Mouse (Mus musculus) liver, embryonic 16.5 days (tissue): ENCODE data around the gene Zfp13. TPM values are rescaled to one million over a fixed set of nuclear protein-coding genes. Genes with fewer than 3 reads are reported as not detected.

Experiments used
- ATAC-seq: fragments of 200-750 bp; cut with Nextera tagmentation; 2 replicates; pipeline ENCODE4 v1.8.0; 2017; ENCODE audit warnings: low read depth, mild to moderate bottlenecking, moderate number of reproducible peaks, moderate library complexity
- H3K27ac ChIP-seq: fragments of 300-500 bp; sonication (generic); 2 replicates; pipeline ENCODE4 v1.5.1; 2014; ENCODE audit warnings: mild to moderate bottlenecking, low read length
- H3K27me3 ChIP-seq: fragments of 300-500 bp; sonication (generic); 2 replicates; pipeline ENCODE4 v1.6.1; 2014; ENCODE audit warnings: low read depth, low read length, mixed read lengths; ENCODE audit not compliant: control insufficient read depth, insufficient read depth
- H3K36me3 ChIP-seq: fragments of 300-500 bp; sonication (generic); 2 replicates; pipeline ENCODE4 v1.6.1; 2014; ENCODE audit warnings: mild to moderate bottlenecking; ENCODE audit not compliant: control insufficient read depth, insufficient read depth
- H3K4me1 ChIP-seq: fragments of 300-500 bp; sonication (generic); 2 replicates; pipeline ENCODE4 v1.6.1; 2014; ENCODE audit warnings: low read depth, low read length, mixed read lengths; ENCODE audit not compliant: control insufficient read depth
- H3K4me2 ChIP-seq: fragments of 300-500 bp; sonication (generic); 2 replicates; pipeline ENCODE4 v1.6.1; 2014; ENCODE audit warnings: low read depth, low read length, mixed read lengths
- H3K4me3 ChIP-seq: fragments of 300-500 bp; sonication (generic); 2 replicates; pipeline ENCODE4 v1.5.1; 2014; ENCODE audit warnings: low read depth, mild to moderate bottlenecking, low read length
- H3K9ac ChIP-seq: fragments of 300-500 bp; sonication (generic); 2 replicates; pipeline ENCODE4 v1.6.1; 2014; ENCODE audit warnings: low read depth, low read length
- H3K9me3 ChIP-seq: fragments of 300-500 bp; sonication (generic); replicated peaks from 2 replicates; pipeline ENCODE4 v1.6.1; 2016; ENCODE audit warnings: low read length; ENCODE audit not compliant: control insufficient read depth
- WGBS: fragments of 180-500 bp; shearing (Covaris S2); extraction: QIAGEN DNeasy Blood & Tissue Kit; methylation state at CpG from one replicate; pipeline ENCODE4 v1.1.7; 2014; ENCODE audit not compliant: insufficient replicate concordance; 5-methylcytosine and 5-hydroxymethylcytosine counted together
- polyA plus RNA-seq: library from polyadenylated mRNA; unstranded; fragments of >200 nt; fragmentation: Nextera tagmentation; extraction: Ambion mirVana; gene quantifications from 2 replicates; pipeline ENCODE4 v1.2.1, GENCODE M21; 2015

The Zfp13 gene
- 1.3 and 1.6 TPM in 2 replicates for polyA plus RNA-seq

- Histone ChIP-seq H3K27me3 (no peaks in the 10 kb centered on the region), H3K4me2 (peak within 1 kb of the TSS; percentile 80), H3K27ac (peak within 1 kb of the TSS; percentile 89), H3K9me3 (no peaks in the 10 kb centered on the region), H3K9ac (peak within 1 kb of the TSS; percentile 69), H3K36me3 (no peaks in the 10 kb centered on the region), H3K4me1 (peaks cover 9% of the 10 kb centered on the region), H3K4me3 (peak within 1 kb of the TSS; percentile 62)
- ATAC-seq = peak; percentile 94
- 2% methylated on average over 31 of the region's 31 CpGs for WGBS
Observed at GRCm38 (mm10) chr17:23598582-23599552, at the start of gene Zfp13. Zfp13 (minus strand) TSS chr17:23599487.

- H3K9me3 ChIP-seq = no peaks in the 10 kb centered on the region
- no peak overlapping the region for H3K4me3 ChIP-seq
- peaks cover 25% of the 10 kb centered on the region for H3K27me3 ChIP-seq
- H3K36me3 ChIP-seq = no peaks in the 10 kb centered on the region
- 42% methylated on average over 10 of the region's 10 CpGs for WGBS
- H3K27ac ChIP-seq = no peak overlapping the region
- no peak overlapping the region for H3K4me2 ChIP-seq
- no peak for ATAC-seq
- H3K9ac ChIP-seq = no peak overlapping the region
- H3K4me1 ChIP-seq = no peaks in the 10 kb centered on the region; the same call in 1 of the 2 replicates
Observed at GRCm38 (mm10) chr17:23645894-23646293, 46.6 kb upstream of the Zfp13 start.

GRCm38 (mm10) chr17:23644613-23645495 lies 45.6 kb upstream of the Zfp13 start, which contains the start of gene Mmp25:
Mmp25 (minus strand) TSS chr17:23645277.
- peak within 1 kb of the TSS; percentile 47 for H3K4me3 ChIP-seq
- no peaks in the 10 kb centered on the region for H3K36me3 ChIP-seq
- H3K27me3 ChIP-seq = peaks cover 25% of the 10 kb centered on the region
- 0 out of 2 replicates have a peak, but pooled peaks have one; percentile 3 for ATAC-seq
- no peak within 1 kb of the TSS for H3K9ac ChIP-seq
- 1% methylated on average over 58 of the region's 58 CpGs for WGBS
- no peaks in the 10 kb centered on the region for H3K9me3 ChIP-seq
- H3K4me2 ChIP-seq = peak within 1 kb of the TSS; percentile 51
- no peak within 1 kb of the TSS for H3K27ac ChIP-seq
- no peaks in the 10 kb centered on the region; the same call in 1 of the 2 replicates for H3K4me1 ChIP-seq

- H3K4me2 ChIP-seq = no peak overlapping the region
- no peaks in the 10 kb centered on the region for H3K9me3 ChIP-seq
- ATAC-seq = no peak
- no peak overlapping the region for H3K27ac ChIP-seq
- no peak overlapping the region for H3K4me3 ChIP-seq
- 58% methylated on average over 8 of the region's 8 CpGs for WGBS
- no peaks in the 10 kb centered on the region for H3K4me1 ChIP-seq
- H3K36me3 ChIP-seq = no peaks in the 10 kb centered on the region
- H3K9ac ChIP-seq = no peak overlapping the region
- 0 out of 2 replicates have a peak, but pooled peaks cover 3% of the 10 kb centered on the region for H3K27me3 ChIP-seq
Observed at GRCm38 (mm10) chr17:23631241-23631640, 32.0 kb upstream of the Zfp13 start.

- Histone ChIP-seq H3K36me3 (no peaks in the 10 kb centered on the region), H3K4me1 (no peaks in the 10 kb centered on the region), H3K4me2 (peak overlapping the region; percentile 18; the same call in 1 of the 2 replicates), H3K27ac (no peak overlapping the region), H3K27me3 (0 out of 2 replicates have a peak, but pooled peaks cover 3% of the 10 kb centered on the region), H3K4me3 (no peak overlapping the region), H3K9ac (no peak overlapping the region), H3K9me3 (no peaks in the 10 kb centered on the region)
- ATAC-seq = peak; percentile 50; the same call in 1 of the 2 replicates
- WGBS = 11% methylated on average over 22 of the region's 22 CpGs
Observed at GRCm38 (mm10) chr17:23630195-23631020, 31.1 kb upstream of the Zfp13 start.

- no peaks in the 10 kb centered on the region for H3K36me3 ChIP-seq
- H3K27ac ChIP-seq = no peak overlapping the region
- 42% methylated on average over 7 of the region's 7 CpGs for WGBS
- no peaks in the 10 kb centered on the region for H3K4me1 ChIP-seq
- H3K4me3 ChIP-seq = no peak overlapping the region
- H3K27me3 ChIP-seq = 0 out of 2 replicates have a peak, but pooled peaks cover 3% of the 10 kb centered on the region
- no peak overlapping the region for H3K4me2 ChIP-seq
- H3K9me3 ChIP-seq = no peaks in the 10 kb centered on the region
- H3K9ac ChIP-seq = no peak overlapping the region
- ATAC-seq = no peak
Observed at GRCm38 (mm10) chr17:23627813-23628212, 28.5 kb upstream of the Zfp13 start.

GRCm38 (mm10) chr17:23620351-23620750 lies 21.1 kb upstream of the Zfp13 start:
- no peak overlapping the region for H3K9ac ChIP-seq
- no peaks in the 10 kb centered on the region for H3K9me3 ChIP-seq
- no peaks in the 10 kb centered on the region for H3K4me1 ChIP-seq
- H3K27me3 ChIP-seq = peaks cover 7% of the 10 kb centered on the region
- no peak overlapping the region for H3K4me2 ChIP-seq
- no peak for ATAC-seq
- H3K27ac ChIP-seq = no peak overlapping the region
- no peak overlapping the region for H3K4me3 ChIP-seq
- H3K36me3 ChIP-seq = no peaks in the 10 kb centered on the region
- 45% methylated on average over 7 of the region's 7 CpGs for WGBS

- no peaks in the 10 kb centered on the region for H3K36me3 ChIP-seq
- ATAC-seq = no peak
- H3K9me3 ChIP-seq = no peaks in the 10 kb centered on the region
- no peaks in the 10 kb centered on the region for H3K4me1 ChIP-seq
- no peak overlapping the region for H3K4me2 ChIP-seq
- no peak overlapping the region for H3K27ac ChIP-seq
- H3K27me3 ChIP-seq = peaks cover 7% of the 10 kb centered on the region
- no peak overlapping the region for H3K4me3 ChIP-seq
- H3K9ac ChIP-seq = no peak overlapping the region
- 14% methylated on average over 9 of the region's 9 CpGs for WGBS
Observed at GRCm38 (mm10) chr17:23617087-23617486, 17.8 kb upstream of the Zfp13 start.
